Mouse (Mus musculus): ENCODE data around the gene Nyap2.

Nyap2 gene

GRCm38 (mm10) chr1:81076831-81077664 lies at the start of gene Nyap2:
Gene Nyap2 (plus strand): TSS chr1:81076950.
- DNase-seq (ENCODE audit: low read depth, low spot score): no peak

- DNase-seq (ENCODE audit: low read depth, low spot score): no peak
These were observed 33.6 kb upstream of the Nyap2 start for GRCm38 (mm10) chr1:81042907-81043868.

GRCm38 (mm10) chr1:81058340-81058739 lies 18.4 kb upstream of the Nyap2 start:
- no peak for DNase-seq (ENCODE audit: low read depth, low spot score)

GRCm38 (mm10) chr1:81058835-81059234 lies 17.9 kb upstream of the Nyap2 start:
- DNase-seq (ENCODE audit: low read depth, low spot score): no peak

- no peak for DNase-seq (ENCODE audit: low read depth, low spot score)
These were observed 13.9 kb upstream of the Nyap2 start for GRCm38 (mm10) chr1:81062811-81063210.

- DNase-seq (ENCODE audit: low read depth, low spot score): no peak
These were observed 491 bp upstream of the Nyap2 start for GRCm38 (mm10) chr1:81076259-81076658.

- DNase-seq (ENCODE audit: low read depth, low spot score): no peak
These were observed 1.0 kb downstream of the Nyap2 start for GRCm38 (mm10) chr1:81077665-81078314.

GRCm38 (mm10) chr1:81087485-81087884 lies 10.7 kb downstream of the Nyap2 start:
- DNase-seq (ENCODE audit: low read depth, low spot score): no peak

- no peak for DNase-seq (ENCODE audit: low read depth, low spot score)
These were observed 13.7 kb downstream of the Nyap2 start for GRCm38 (mm10) chr1:81090400-81090799.

GRCm38 (mm10) chr1:81090979-81091378 lies 14.2 kb downstream of the Nyap2 start:
- no peak for DNase-seq (ENCODE audit: low read depth, low spot score)

GRCm38 (mm10) chr1:81092056-81092455 lies 15.3 kb downstream of the Nyap2 start:
- DNase-seq (ENCODE audit: low read depth, low spot score): no peak

GRCm38 (mm10) chr1:81092886-81093285 lies 16.1 kb downstream of the Nyap2 start:
- no peak for DNase-seq (ENCODE audit: low read depth, low spot score)

GRCm38 (mm10) chr1:81098950-81099349 lies 22.2 kb downstream of the Nyap2 start:
- no peak for DNase-seq (ENCODE audit: low read depth, low spot score)

GRCm38 (mm10) chr1:81101749-81102148 lies 25.0 kb downstream of the Nyap2 start:
- DNase-seq (ENCODE audit: low read depth, low spot score): no peak

GRCm38 (mm10) chr1:81119732-81120131 lies 43.0 kb downstream of the Nyap2 start:
- DNase-seq (ENCODE audit: low read depth, low spot score): no peak

- no peak for DNase-seq (ENCODE audit: low read depth, low spot score)
These were observed 55.4 kb downstream of the Nyap2 start for GRCm38 (mm10) chr1:81132007-81132712.

GRCm38 (mm10) chr1:81143855-81144254 lies 67.1 kb downstream of the Nyap2 start:
- DNase-seq (ENCODE audit: low read depth, low spot score): no peak

GRCm38 (mm10) chr1:81145576-81145975 lies 68.8 kb downstream of the Nyap2 start:
- no peak for DNase-seq (ENCODE audit: low read depth, low spot score)

- no peak for DNase-seq (ENCODE audit: low read depth, low spot score)
These were observed 92.5 kb downstream of the Nyap2 start for GRCm38 (mm10) chr1:81169245-81169644.

- no peak for DNase-seq (ENCODE audit: low read depth, low spot score)
These were observed 96.0 kb downstream of the Nyap2 start for GRCm38 (mm10) chr1:81172703-81173102.

- DNase-seq (ENCODE audit: low read depth, low spot score): no peak
These were observed 96.6 kb downstream of the Nyap2 start for GRCm38 (mm10) chr1:81173303-81173702.

Measured in CD4-positive, CD25-positive, alpha-beta regulatory T cell, adult 2 months (primary cell).